Mouse (Mus musculus): ENCODE measurements around the gene Tldc1. TPM values are rescaled to one million over a fixed set of nuclear protein-coding genes. Genes with fewer than 3 reads are reported as not detected.
A peak's percentile ranks its signal among the peaks of the same experiment; 100 is the strongest.

Gene Tldc1
- total and polyA plus RNA-seq, 3 experiments = 6.6 to 10.7 (median 8.4) TPM

- Histone ChIP-seq H3K4me1 (ENCODE audit: insufficient read depth, low read depth, low read length) (no peaks in the 10 kb centered on the region), H3K9me3 (replicated peaks) (no peaks in the 10 kb centered on the region), H3K4me3 (ENCODE audit: low read depth, low read length) (no peak overlapping the region), H3K27me3 (ENCODE audit: insufficient read depth, low read length) (0 out of 2 replicates have a peak, but pooled peaks cover 3% of the 10 kb centered on the region), H3K36me3 (replicated peaks) (no peaks in the 10 kb centered on the region)
- ATAC-seq (ENCODE audit: extremely low read depth, insufficient number of reproducible peaks, low FRiP score, poor library complexity, severe bottlenecking) (no peak), DNase-seq (ENCODE audit: low spot score) (no peak)
- no peak for TF ChIP-seq POLR2AphosphoS5 (IDR thresholded peaks at IDR 0.05; ENCODE audit: insufficient replicate concordance, low read depth, low read length)
- TF ChIP-seq CTCF (IDR thresholded peaks at IDR 0.05; ENCODE audit: low read depth, low read length) = no peak
- no peak for TF ChIP-seq GATA2 (IDR thresholded peaks at IDR 0.05; ENCODE audit: borderline replicate concordance, low read depth, low read length)
- TF ChIP-seq TAL1 (conservative IDR thresholded peaks at IDR 0.05; ENCODE audit: low read depth, low read length) = no peak
- TF ChIP-seq GATA1 (IDR thresholded peaks at IDR 0.05; ENCODE audit: borderline replicate concordance, low read length) = no peak
Observed at GRCm38 (mm10) chr8:119727093-119727492, 51.1 kb downstream of the Tldc1 start.

- 0 out of 2 replicates have a peak, but pooled peaks cover 3% of the 10 kb centered on the region for H3K27me3 ChIP-seq (ENCODE audit: insufficient read depth, low read length)
- no peaks in the 10 kb centered on the region for H3K4me1 ChIP-seq (ENCODE audit: insufficient read depth, low read depth, low read length)
- no peak for ATAC-seq (ENCODE audit: extremely low read depth, insufficient number of reproducible peaks, low FRiP score, poor library complexity, severe bottlenecking)
- no peak for TF ChIP-seq POLR2AphosphoS5 (IDR thresholded peaks at IDR 0.05; ENCODE audit: insufficient replicate concordance, low read depth, low read length)
- no peak for TF ChIP-seq TAL1 (conservative IDR thresholded peaks at IDR 0.05; ENCODE audit: low read depth, low read length)
- TF ChIP-seq GATA2 (IDR thresholded peaks at IDR 0.05; ENCODE audit: borderline replicate concordance, low read depth, low read length) = no peak
- no peak for TF ChIP-seq GATA1 (IDR thresholded peaks at IDR 0.05; ENCODE audit: borderline replicate concordance, low read length)
- TF ChIP-seq CTCF (IDR thresholded peaks at IDR 0.05; ENCODE audit: low read depth, low read length) = no peak
- H3K9me3 ChIP-seq (replicated peaks) = no peaks in the 10 kb centered on the region
- H3K4me3 ChIP-seq (ENCODE audit: low read depth, low read length) = no peak overlapping the region
- no peak for DNase-seq (ENCODE audit: low spot score)
- H3K36me3 ChIP-seq (replicated peaks) = no peaks in the 10 kb centered on the region
Observed at GRCm38 (mm10) chr8:119724596-119724995, 53.6 kb downstream of the Tldc1 start.

GRCm38 (mm10) chr8:119723676-119724075 lies 54.5 kb downstream of the Tldc1 start:
- H3K4me3 ChIP-seq (ENCODE audit: low read depth, low read length) = no peak overlapping the region
- no peaks in the 10 kb centered on the region for H3K4me1 ChIP-seq (ENCODE audit: insufficient read depth, low read depth, low read length)
- 0 out of 2 replicates have a peak, but pooled peaks cover 3% of the 10 kb centered on the region for H3K27me3 ChIP-seq (ENCODE audit: insufficient read depth, low read length)
- TF ChIP-seq CTCF (IDR thresholded peaks at IDR 0.05; ENCODE audit: low read depth, low read length) (no peak), TAL1 (conservative IDR thresholded peaks at IDR 0.05; ENCODE audit: low read depth, low read length) (no peak), GATA1 (IDR thresholded peaks at IDR 0.05; ENCODE audit: borderline replicate concordance, low read length) (no peak), POLR2AphosphoS5 (IDR thresholded peaks at IDR 0.05; ENCODE audit: insufficient replicate concordance, low read depth, low read length) (no peak), GATA2 (IDR thresholded peaks at IDR 0.05; ENCODE audit: borderline replicate concordance, low read depth, low read length) (no peak)
- no peaks in the 10 kb centered on the region for H3K9me3 ChIP-seq (replicated peaks)
- no peaks in the 10 kb centered on the region for H3K36me3 ChIP-seq (replicated peaks)
- no peak for ATAC-seq (ENCODE audit: extremely low read depth, insufficient number of reproducible peaks, low FRiP score, poor library complexity, severe bottlenecking)
- DNase-seq (ENCODE audit: low spot score) = no peak

GRCm38 (mm10) chr8:119722348-119722747 lies 55.9 kb downstream of the Tldc1 start:
- H3K4me1 ChIP-seq (ENCODE audit: insufficient read depth, low read depth, low read length) = no peaks in the 10 kb centered on the region
- H3K27me3 ChIP-seq (ENCODE audit: insufficient read depth, low read length) = 0 out of 2 replicates have a peak, but pooled peaks cover 3% of the 10 kb centered on the region
- no peaks in the 10 kb centered on the region for H3K9me3 ChIP-seq (replicated peaks)
- DNase-seq (ENCODE audit: low spot score) (no peak), ATAC-seq (ENCODE audit: extremely low read depth, insufficient number of reproducible peaks, low FRiP score, poor library complexity, severe bottlenecking) (no peak)
- no peaks in the 10 kb centered on the region for H3K36me3 ChIP-seq (replicated peaks)
- no peak overlapping the region for H3K4me3 ChIP-seq (ENCODE audit: low read depth, low read length)
- TF ChIP-seq GATA1 (IDR thresholded peaks at IDR 0.05; ENCODE audit: borderline replicate concordance, low read length) (no peak), TAL1 (conservative IDR thresholded peaks at IDR 0.05; ENCODE audit: low read depth, low read length) (no peak), CTCF (IDR thresholded peaks at IDR 0.05; ENCODE audit: low read depth, low read length) (no peak), GATA2 (IDR thresholded peaks at IDR 0.05; ENCODE audit: borderline replicate concordance, low read depth, low read length) (no peak), POLR2AphosphoS5 (IDR thresholded peaks at IDR 0.05; ENCODE audit: insufficient replicate concordance, low read depth, low read length) (no peak)

GRCm38 (mm10) chr8:119719011-119719501 lies 59.2 kb downstream of the Tldc1 start:
- H3K4me3 ChIP-seq (ENCODE audit: low read depth, low read length) = no peak overlapping the region
- H3K4me1 ChIP-seq (ENCODE audit: insufficient read depth, low read depth, low read length) = no peaks in the 10 kb centered on the region
- no peaks in the 10 kb centered on the region for H3K9me3 ChIP-seq (replicated peaks)
- no peak for ATAC-seq (ENCODE audit: extremely low read depth, insufficient number of reproducible peaks, low FRiP score, poor library complexity, severe bottlenecking)
- H3K36me3 ChIP-seq (replicated peaks) = no peaks in the 10 kb centered on the region
- H3K27me3 ChIP-seq (ENCODE audit: insufficient read depth, low read length) = peaks cover 6% of the 10 kb centered on the region; the same call in 1 of the 2 replicates
- no peak for TF ChIP-seq TAL1 (conservative IDR thresholded peaks at IDR 0.05; ENCODE audit: low read depth, low read length)
- DNase-seq (ENCODE audit: low spot score) = no peak

GRCm38 (mm10) chr8:119717765-119718164 lies 60.5 kb downstream of the Tldc1 start:
- ATAC-seq (ENCODE audit: extremely low read depth, insufficient number of reproducible peaks, low FRiP score, poor library complexity, severe bottlenecking) (peak; percentile 8; the same call in 1 of the 2 replicates), DNase-seq (ENCODE audit: low spot score) (peak; percentile 26)
- peaks cover 4% of the 10 kb centered on the region; the same call in 1 of the 2 replicates for H3K27me3 ChIP-seq (ENCODE audit: insufficient read depth, low read length)
- no peak overlapping the region for H3K4me3 ChIP-seq (ENCODE audit: low read depth, low read length)
- TF ChIP-seq GATA1 (IDR thresholded peaks at IDR 0.05; ENCODE audit: borderline replicate concordance, low read length) (no peak), CTCF (IDR thresholded peaks at IDR 0.05; ENCODE audit: low read depth, low read length) (0 out of 2 replicates have a peak, but pooled peaks have one; percentile 36)
- H3K9me3 ChIP-seq (replicated peaks) = no peaks in the 10 kb centered on the region
- H3K36me3 ChIP-seq (replicated peaks) = no peaks in the 10 kb centered on the region
- no peaks in the 10 kb centered on the region for H3K4me1 ChIP-seq (ENCODE audit: insufficient read depth, low read depth, low read length)

Measured in G1E (cell line).